Mouse (Mus musculus): Measurements from ENCODE around the gene Kirrel.

Gene Kirrel

GRCm38 (mm10) chr3:87167621-87168020 lies 6.9 kb downstream of the Kirrel start:
- in situ Hi-C loops (cut with MboI, MseI): no loop called here

DNA sequence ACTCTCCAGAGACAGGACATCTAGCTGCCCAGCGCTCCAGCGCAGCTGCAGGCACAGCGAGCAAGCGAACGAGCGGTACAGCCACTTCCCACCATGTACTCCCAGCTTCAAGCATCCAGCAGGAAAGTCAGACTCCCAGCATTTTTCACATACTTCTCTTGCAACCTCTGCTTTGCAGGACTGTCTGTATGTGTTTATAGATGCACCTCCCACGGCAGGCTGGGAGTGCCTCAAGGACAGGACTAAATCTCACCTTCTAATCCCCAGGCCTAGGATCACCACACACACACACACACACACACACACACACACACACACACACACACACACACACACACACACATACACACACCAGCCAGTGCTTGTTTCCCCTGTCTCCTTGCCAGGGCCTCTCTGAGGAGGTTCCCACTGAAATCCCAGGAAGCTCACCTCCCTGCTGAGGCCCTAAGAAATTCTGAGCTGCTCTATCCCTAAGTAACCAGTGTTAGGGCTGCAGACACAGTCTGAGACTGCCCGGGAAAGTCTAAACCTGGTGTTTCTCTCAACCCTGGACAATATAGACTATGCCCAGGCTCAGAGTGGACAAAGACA lies 9.2 kb downstream of the Kirrel start:
- in situ Hi-C loops (cut with MboI, MseI): no loop called here

DNA sequence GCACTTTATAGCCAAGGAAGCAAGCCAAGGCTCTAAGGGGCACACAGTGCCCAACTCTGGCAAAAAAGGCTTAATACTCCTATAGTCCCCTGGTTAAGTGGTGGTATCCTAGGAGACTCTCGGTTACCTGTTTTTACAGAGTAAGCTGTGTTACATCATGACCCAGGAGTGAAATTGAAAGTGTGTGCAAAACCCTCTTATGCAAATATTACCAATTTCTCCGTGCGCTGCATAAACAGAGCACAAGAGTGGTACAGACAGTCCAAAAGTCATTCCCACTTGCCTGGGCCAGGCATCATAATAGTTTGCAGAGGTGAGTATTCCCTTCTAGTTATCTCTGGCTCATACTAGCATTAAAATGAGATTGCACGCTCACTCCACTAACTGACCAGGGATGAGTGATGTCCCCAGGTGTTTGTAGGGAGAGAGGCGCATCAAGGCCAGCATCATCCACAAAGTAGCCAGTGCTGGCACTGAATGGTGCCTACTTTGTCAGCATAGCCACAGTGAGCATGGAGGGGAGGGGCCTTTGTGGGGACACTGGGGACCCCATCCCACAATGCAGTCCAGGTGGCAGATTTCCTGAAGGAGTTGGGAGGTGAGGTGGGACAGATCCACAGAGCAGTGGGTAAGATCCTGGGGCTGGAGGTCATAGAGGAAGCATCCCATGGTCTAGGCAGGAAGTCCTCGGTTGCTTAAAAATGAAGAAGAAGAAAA lies 10.3 kb downstream of the Kirrel start:
- in situ Hi-C loops (cut with MboI, MseI): no loop called here

- in situ Hi-C loops (cut with MboI, MseI): no loop called here
These were observed 11.4 kb downstream of the Kirrel start for GRCm38 (mm10) chr3:87163116-87163515.

DNA sequence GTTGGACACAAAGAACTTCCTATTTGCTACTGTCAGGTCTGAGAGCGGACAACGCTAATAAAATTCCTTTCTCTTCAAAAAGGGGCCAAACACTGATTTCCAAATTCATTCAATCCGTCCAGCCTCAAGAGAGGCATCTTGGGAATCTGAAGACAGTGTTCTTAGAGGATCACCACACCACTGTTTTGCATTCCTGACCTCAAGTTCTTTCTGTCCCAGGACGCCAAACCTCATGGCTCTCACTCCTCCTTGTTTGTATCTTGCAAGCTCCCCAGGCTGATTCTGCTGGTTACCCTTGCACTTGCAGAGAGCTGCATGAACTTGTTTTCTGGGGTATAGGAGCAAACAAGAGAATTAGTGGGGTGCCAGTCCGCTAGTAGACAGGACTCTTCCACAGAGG lies 12.2 kb downstream of the Kirrel start:
- in situ Hi-C loops (cut with MboI, MseI): no loop called here

- in situ Hi-C loops (cut with MboI, MseI): no loop called here
These were observed 12.9 kb downstream of the Kirrel start for GRCm38 (mm10) chr3:87161601-87162000.

DNA sequence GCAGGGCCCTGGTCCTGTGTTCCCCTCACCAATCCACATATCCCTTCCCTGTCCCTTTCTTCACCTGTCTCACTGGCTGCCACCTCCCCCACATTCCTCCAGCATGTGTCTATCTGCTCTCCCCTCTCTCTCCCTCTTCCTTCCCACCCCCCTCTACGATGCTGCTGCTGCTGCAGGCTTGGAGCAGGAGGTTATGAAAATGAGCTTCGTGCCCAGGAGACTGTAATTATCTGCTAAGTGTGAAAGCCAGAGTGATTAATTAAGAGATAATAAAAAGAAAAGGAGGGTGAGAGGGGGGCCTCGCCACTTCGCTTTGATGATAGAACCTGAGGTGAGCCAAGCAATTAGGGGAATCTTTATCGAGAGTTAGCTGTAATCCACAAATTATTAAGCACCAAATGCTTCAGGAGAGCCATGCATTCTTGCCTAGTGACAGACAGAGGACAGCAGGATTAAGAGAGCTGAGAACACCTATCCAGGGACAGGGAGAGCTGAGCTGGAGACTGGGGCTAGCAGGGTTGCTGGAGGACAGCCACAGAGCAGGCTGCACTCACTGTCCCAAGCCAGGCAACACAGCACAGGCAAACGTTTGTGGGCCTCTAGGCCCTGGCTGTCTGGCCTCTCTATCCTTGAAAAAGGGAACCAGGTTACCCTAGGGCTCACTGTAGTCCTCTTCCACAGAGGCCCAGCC lies 13.6 kb downstream of the Kirrel start:
- in situ Hi-C loops (cut with MboI, MseI): no loop called here

GRCm38 (mm10) chr3:87159190-87159589 lies 15.4 kb downstream of the Kirrel start:
- in situ Hi-C loops (cut with MboI, MseI): no loop called here

GRCm38 (mm10) chr3:87157767-87158291 lies 16.7 kb downstream of the Kirrel start:
- in situ Hi-C loops (cut with MboI, MseI): no loop called here

DNA sequence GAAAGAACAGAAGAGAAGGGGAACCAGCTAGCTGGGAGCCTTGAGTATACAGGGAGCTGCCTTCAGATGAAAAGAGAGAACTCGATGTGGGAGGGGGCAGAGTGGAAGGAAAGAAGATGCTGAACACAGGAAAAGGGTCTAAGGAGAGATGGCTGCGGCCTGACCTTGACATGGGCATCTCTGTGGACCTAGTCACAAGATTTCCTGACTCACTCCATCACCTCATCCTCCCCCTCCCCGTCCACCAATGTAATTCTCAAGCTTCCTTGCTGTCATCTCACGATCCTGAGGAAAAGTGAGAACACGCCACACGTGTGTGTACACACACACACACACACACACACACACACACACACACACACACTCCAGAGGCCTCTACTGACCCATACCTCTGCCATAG lies 17.2 kb downstream of the Kirrel start:
- in situ Hi-C loops (cut with MboI, MseI): no loop called here

GRCm38 (mm10) chr3:87154398-87155287 lies 19.9 kb downstream of the Kirrel start:
- in situ Hi-C loops (cut with MboI, MseI): no loop called here

GRCm38 (mm10) chr3:87153038-87153437 lies 21.5 kb downstream of the Kirrel start:
- in situ Hi-C loops (cut with MboI, MseI): no loop called here

GRCm38 (mm10) chr3:87152111-87152738 lies 22.3 kb downstream of the Kirrel start:
- in situ Hi-C loops (cut with MboI, MseI): no loop called here

DNA sequence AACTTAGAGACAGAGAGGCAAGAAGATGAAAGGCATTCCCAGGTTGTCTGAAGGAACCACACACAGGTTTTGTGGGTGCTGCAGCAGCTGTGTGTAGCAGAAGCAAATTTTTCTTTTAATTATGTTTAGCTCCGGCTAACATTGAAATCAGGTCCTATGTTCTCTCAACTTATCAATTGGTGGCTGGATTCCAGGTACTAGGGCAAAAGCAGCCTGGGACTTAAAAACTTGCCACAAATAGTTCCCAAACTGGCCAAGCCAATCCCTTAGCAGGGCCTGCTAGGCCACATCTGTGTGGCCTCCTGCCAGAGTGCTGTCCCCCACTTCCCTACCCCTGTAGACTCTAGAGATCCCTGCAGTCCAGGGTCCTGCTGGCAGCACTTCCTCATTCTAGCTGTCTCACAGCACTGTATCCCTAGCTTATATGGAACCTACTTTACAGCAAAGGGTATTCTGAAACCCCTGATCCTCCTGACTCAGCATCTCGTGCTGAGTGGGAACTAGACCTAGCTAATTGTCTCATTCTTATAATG lies 23.2 kb downstream of the Kirrel start:
- in situ Hi-C loops (cut with MboI, MseI): no loop called here

GRCm38 (mm10) chr3:87150689-87151244 lies 23.8 kb downstream of the Kirrel start:
- in situ Hi-C loops (cut with MboI, MseI): no loop called here

DNA sequence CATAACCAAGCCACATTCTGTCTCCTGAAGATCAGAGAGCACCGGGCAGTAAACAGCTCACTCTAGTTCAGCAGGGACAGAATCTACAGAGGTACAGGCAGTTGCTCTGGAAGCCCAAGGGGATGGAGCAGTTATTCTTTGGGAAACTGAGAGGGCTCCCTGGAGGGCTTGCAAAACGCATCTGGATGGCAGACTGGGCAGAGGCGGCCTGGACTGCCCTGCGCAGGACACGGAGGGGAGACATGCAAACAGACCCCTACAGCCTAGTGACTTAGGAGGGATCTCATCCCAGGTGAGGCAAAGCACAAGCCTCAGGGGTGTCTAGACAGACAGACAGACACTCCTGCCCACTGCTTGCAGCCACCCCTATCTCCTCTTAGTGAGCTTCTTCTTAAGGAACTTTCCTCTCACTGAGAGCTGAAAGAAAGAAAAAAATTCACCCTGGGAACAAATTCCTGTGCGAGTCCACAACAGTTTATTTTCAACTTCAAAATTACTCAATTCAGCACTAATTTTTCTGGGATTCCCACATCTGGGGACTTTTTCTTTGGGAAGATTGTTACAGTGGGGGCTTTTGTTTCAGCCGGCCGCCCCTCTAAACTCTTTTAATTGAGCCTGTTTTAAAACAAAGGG lies 24.4 kb downstream of the Kirrel start:
- in situ Hi-C loops (cut with MboI, MseI): no loop called here

DNA sequence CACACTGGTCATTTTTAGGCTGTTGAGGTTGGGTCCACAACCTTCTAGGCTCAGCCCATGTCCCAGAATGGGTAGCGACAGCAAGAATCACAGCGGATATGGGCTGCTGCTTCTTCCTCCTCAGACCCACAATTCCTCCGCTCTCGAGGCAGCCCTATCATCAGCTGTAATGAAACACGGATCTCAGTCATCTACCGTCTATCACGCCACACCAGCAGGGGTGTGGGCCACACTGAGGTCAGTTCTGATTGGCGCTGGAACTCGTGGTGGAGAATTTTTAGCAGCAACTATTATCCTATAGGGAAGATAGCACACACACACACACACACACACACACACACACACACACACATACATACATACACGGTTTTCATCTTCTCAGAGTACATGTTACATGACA lies 25.1 kb downstream of the Kirrel start:
- in situ Hi-C loops (cut with MboI, MseI): no loop called here

DNA sequence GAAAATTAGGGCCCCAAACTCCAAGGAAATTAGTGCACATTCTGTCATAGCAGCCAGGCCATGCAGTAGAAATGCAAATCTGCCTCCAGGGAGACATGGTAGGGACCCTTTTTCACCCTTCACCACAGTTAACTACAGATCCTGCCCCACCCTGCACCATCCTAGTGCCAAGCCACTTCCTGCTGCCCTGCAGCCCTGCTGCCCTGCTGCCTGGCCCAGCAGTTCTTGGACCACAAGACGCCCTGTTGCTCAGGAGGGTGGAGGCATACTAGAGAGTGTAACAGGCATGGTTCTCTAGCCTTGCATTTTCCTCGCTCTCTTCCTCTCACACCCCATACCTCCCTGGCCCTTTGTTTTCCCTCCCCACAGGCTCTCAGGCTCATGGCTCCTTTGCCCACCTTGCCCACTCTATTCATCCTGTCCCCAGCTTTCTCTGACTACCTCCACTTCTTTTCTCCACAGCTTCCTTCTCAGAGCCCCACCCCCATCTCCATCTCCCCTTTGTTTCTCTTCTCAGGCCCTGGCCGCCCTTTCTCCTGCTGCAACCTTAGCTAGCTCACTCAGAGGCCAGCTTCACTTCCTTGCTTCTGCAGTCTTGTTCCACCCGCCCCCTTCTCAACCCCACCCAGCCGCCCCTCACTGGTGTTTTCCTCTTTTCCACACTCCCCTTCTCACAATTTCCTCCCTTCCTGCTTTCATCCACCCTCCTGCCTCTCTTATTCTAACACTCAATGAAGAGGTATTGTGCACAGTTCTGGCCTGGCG lies 29.9 kb downstream of the Kirrel start:
- in situ Hi-C loops (cut with MboI, MseI): no loop called here

DNA sequence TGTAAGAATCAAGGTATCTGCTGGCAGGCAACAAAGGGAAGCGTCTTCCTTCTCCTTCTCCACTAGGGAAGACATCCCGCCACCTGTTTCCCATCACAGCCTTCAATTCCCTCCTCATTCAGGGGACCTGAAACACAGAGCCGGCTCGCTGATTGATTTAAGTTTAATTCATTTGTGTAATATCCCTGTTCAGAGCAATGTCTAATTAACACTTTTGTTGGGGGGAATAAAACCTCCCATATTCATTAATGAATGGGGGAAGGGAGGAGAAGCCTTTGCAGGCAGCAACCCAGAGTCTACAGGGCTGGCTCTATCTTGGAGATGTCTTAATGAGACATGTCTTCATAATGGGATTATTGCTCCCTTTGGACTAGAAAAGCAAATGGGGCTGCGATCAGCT lies 34.3 kb downstream of the Kirrel start:
- in situ Hi-C loops (cut with MboI, MseI): no loop called here

Measured in T-helper 1 cell (primary cell).